Mouse (Mus musculus) left cerebral cortex, postnatal 36 days (tissue): ENCODE results near the gene Slc30a3. TPM values are rescaled to one million over a fixed set of nuclear protein-coding genes. Genes with fewer than 3 reads are reported as not detected.
A peak's percentile ranks its signal among the peaks of the same experiment; 100 is the strongest.

Source experiments
- DNase-seq, 2 experiments: peaks; one replicate each; pipeline ENCODE4 v3.0.0; 2021 to 2022; ENCODE audit warnings: low spot score in 2 of 2, mixed read lengths in 1 of 2
- intact Hi-C: fragments of 180-260 bp; cut with DNase I; formaldehyde crosslinking; loops from one replicate; pipeline ENCODE4 v1.15.1; 2025
- total RNA-seq, 2 experiments: library from RNA; stranded (reverse); gene quantifications; 2 replicates each; pipeline ENCODE4 v1.2.3; 2021

Slc30a3 gene
- total RNA-seq, 2 experiments from 2014 or later: 155 to 159 TPM

- intact Hi-C loops: no loop called here
- no peak for DNase-seq
These were observed 13.8 kb downstream of the Slc30a3 start for GRCm38 (mm10) chr5:31094100-31094798.

- peak; percentile 61 to 80 for DNase-seq
- intact Hi-C loops: no loop called here
These were observed 14.6 kb downstream of the Slc30a3 start for GRCm38 (mm10) chr5:31093151-31094041.

GRCm38 (mm10) chr5:31092231-31092975 is 15.6 kb downstream of the Slc30a3 start:
- intact Hi-C loops: no loop called here
- peak; percentile 75 to 83 for DNase-seq

GRCm38 (mm10) chr5:31087131-31087530 is 20.9 kb downstream of the Slc30a3 start:
- intact Hi-C loops: no loop called here
- no peak for DNase-seq

GRCm38 (mm10) chr5:31086606-31087005 is 21.4 kb downstream of the Slc30a3 start:
- intact Hi-C loops: no loop called here
- no peak for DNase-seq

- DNase-seq: no peak
- intact Hi-C loops: loop anchor here (5.0 kb wide), 1 partner anchor 38 kb away; no protein-coding TSS in a partner anchor
These were observed 24.1 kb downstream of the Slc30a3 start for GRCm38 (mm10) chr5:31083949-31084348.

- no peak for DNase-seq
- intact Hi-C loops: loop anchor here (5.0 kb wide), 1 partner anchor 39 kb away; no protein-coding TSS in a partner anchor
These were observed 25.0 kb downstream of the Slc30a3 start for GRCm38 (mm10) chr5:31082935-31083625.

GRCm38 (mm10) chr5:31082355-31082754 is 25.7 kb downstream of the Slc30a3 start:
- no peak for DNase-seq
- intact Hi-C loops: loop anchor here (5.0 kb wide), 1 partner anchor 40 kb away; no protein-coding TSS in a partner anchor

- DNase-seq: no peak
These were observed 26.7 kb downstream of the Slc30a3 start for GRCm38 (mm10) chr5:31081386-31081785.

GRCm38 (mm10) chr5:31080795-31081164 is 27.3 kb downstream of the Slc30a3 start:
- intact Hi-C loops: loop anchor here (5.0 kb wide), 1 partner anchor 42 kb away; no protein-coding TSS in a partner anchor
- no peak for DNase-seq

More at GRCm38 (mm10) chr5:31081386-31081785, 26.7 kb downstream of the Slc30a3 start:
- intact Hi-C loops: loop anchor here (5.0 kb wide), 1 partner anchor 41 kb away; no protein-coding TSS in a partner anchor

- peak; percentile 71 to 77 for DNase-seq
- intact Hi-C loops: loop anchor here (5.0 kb wide), 1 partner anchor 42 kb away; no protein-coding TSS in a partner anchor
These were observed 27.8 kb downstream of the Slc30a3 start for GRCm38 (mm10) chr5:31080059-31080794.

GRCm38 (mm10) chr5:31076346-31076745 is 31.7 kb downstream of the Slc30a3 start:
- DNase-seq: no peak
- intact Hi-C loops: no loop called here

- DNase-seq: no peak
- intact Hi-C loops: no loop called here
These were observed 34.9 kb downstream of the Slc30a3 start for GRCm38 (mm10) chr5:31073176-31073575.

- no peak for DNase-seq
- intact Hi-C loops: no loop called here
These were observed 36.2 kb downstream of the Slc30a3 start for GRCm38 (mm10) chr5:31071821-31072220.

GRCm38 (mm10) chr5:31071059-31071458 is 37.0 kb downstream of the Slc30a3 start:
- DNase-seq: no peak
- intact Hi-C loops: no loop called here

- DNase-seq: no peak
- intact Hi-C loops: no loop called here
These were observed 38.2 kb downstream of the Slc30a3 start for GRCm38 (mm10) chr5:31069810-31070209.

- no peak for DNase-seq
- intact Hi-C loops: no loop called here
These were observed 52.6 kb downstream of the Slc30a3 start for GRCm38 (mm10) chr5:31055216-31056140.
